Mouse (Mus musculus) embryonic fibroblast, embryonic 13.5 days (primary cell): ENCODE measurements at regions not wholly inside any gene's neighbourhood (a gene's known extent, or its start where the extent isn't known, plus 50 kb on each side); places are given as distances from the start of the nearest gene placed in this dataset.

Experiments
- CTCF ChIP-seq: IDR thresholded peaks from 2 replicates; pipeline ENCODE4 v1.5.1; 2011; ENCODE audit warnings: mild to moderate bottlenecking, control low read depth, low read length, moderate library complexity, borderline replicate concordance; ENCODE audit not compliant: insufficient read depth
- POLR2A ChIP-seq: IDR thresholded peaks from 2 replicates; pipeline ENCODE4 v1.6.1; 2011; ENCODE audit warnings: low read depth, mild to moderate bottlenecking, control low read depth, low read length, moderate library complexity

DNA sequence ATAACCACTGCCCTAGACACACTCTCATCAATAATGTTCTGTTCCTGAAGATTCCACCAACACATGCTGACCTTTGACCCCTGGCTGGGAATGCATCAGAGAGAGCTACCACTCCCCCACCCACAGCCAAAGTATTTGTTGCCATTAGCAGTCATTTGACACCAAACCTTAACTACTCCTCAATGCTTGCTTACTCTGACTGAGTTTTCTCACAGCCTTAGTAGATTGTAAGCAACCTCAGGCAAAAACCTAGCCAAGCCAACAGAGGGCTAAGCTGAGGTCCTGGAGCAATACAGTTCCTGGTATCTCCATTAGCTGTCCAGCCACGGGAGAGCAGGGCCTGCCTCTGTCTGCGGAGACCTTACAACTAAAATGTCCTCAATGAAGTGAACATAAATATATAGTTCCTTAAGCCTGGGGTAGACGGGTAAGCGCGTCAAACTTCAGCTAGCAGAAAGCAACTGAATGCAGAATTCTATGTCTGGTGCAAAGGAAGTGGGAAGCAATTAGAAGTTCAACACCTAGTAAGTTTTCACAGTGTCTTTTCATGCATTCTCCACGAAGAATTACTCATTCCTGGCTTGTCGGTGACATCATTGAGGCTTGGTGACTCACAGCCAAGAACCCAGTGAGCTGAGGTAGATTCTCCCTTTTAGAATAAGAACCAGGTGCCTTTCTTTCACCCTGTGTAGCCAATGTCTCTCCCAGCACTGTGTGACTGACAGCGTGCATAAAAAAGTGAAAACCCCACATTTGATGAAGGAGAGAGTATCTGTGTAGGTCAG lies 113.6 kb upstream of the Nebl start:
- TF ChIP-seq CTCF (no peak), POLR2A (no peak)
